Comparison of ENCODE assay signal across 9 mouse cellular contexts in genomic region chr7:12479525-12479924, GRCm38 (mm10). TPM values are rescaled to one million over a fixed set of nuclear protein-coding genes. Genes with fewer than 3 reads are reported as not detected.
DNase-seq lines count a peak whose midpoint lies in the region; ATAC-seq and TF ChIP-seq lines count a peak whose summit lies in the region.
"Had no signal": no experiment of that assay in that cellular context is flagged by ENCODE, and none has a peak within 500 bp of the region (broad histone marks: within the 10 kb centered on the region; RNA-seq: fewer than 3 reads in every experiment).

No protein-coding gene starts in this region.

- no peak for TF ChIP-seq CTCF in E14TG2a.4 (conservative IDR thresholded peaks at IDR 0.05; ENCODE audit: low read length)
- TF ChIP-seq CTCF in liver, embryonic 14.5 days (IDR thresholded peaks at IDR 0.05; ENCODE audit: low read depth) = no peak
- no peak for TF ChIP-seq CTCF in layer of hippocampus, adult 2 months (conservative IDR thresholded peaks at IDR 0.05)

- H3K27me3 ChIP-seq in E14TG2a.4 (ENCODE audit: insufficient read depth, low read length) = no peaks in the 10 kb centered on the region
- no peaks in the 10 kb centered on the region for H3K27me3 ChIP-seq in forebrain, embryonic 15.5 days
- no peaks in the 10 kb centered on the region for H3K27me3 ChIP-seq in liver, embryonic 14.5 days (ENCODE audit: control insufficient read depth, insufficient read depth, low read length)

- no peak overlapping the region for H3K27ac ChIP-seq in forebrain, embryonic 15.5 days (replicated peaks)
- H3K27ac ChIP-seq in liver, embryonic 14.5 days = no peak overlapping the region
- no peak overlapping the region for H3K27ac ChIP-seq in layer of hippocampus, adult 2 months

- H3K4me2 ChIP-seq in forebrain, embryonic 15.5 days (replicated peaks) = peak overlapping the region; percentile 55
- peak overlapping the region; percentile 74 for H3K4me2 ChIP-seq in liver, embryonic 14.5 days (ENCODE audit: low read depth)

- H3K4me3 ChIP-seq in E14TG2a.4 (replicated peaks; ENCODE audit: low read length) = peak overlapping the region; percentile 95
- H3K4me3 ChIP-seq in forebrain, embryonic 15.5 days = peak overlapping the region; percentile 80
- H3K4me3 ChIP-seq in liver, embryonic 14.5 days (ENCODE audit: insufficient read depth in 1 of 2, low read depth in 2 of 2, low read length in 2 of 2) = peak overlapping the region; percentile 74 to 85; a peak in 3 of 4 replicates
- no peak overlapping the region; the same call in 1 of the 2 replicates for H3K4me3 ChIP-seq in layer of hippocampus, adult 2 months

- ATAC-seq in forebrain, embryonic 15.5 days (replicated peaks) = no peak
- no peak for ATAC-seq in liver, embryonic 14.5 days (ENCODE audit: insufficient read depth)

- peak; percentile 4 for DNase-seq in 3T3-L1 (ENCODE audit: low read depth, low spot score)
- no peak for DNase-seq in liver, embryonic 14.5 days (ENCODE audit: low read depth in 3 of 3, low spot score in 3 of 3)
- DNase-seq in layer of hippocampus, adult 2 months (ENCODE audit: low spot score in 2 of 2) = no peak
- no peak for DNase-seq in ovary, postnatal 14 days (ENCODE audit: low spot score)
- DNase-seq in cerebellum, postnatal 4 days (ENCODE audit: low spot score in 2 of 2) = no peak
- DNase-seq: lung, postnatal 14 days had no signal

- 60% methylated on average over 4 of the region's 4 CpGs for WGBS in forebrain, embryonic 15.5 days
- WGBS in liver, embryonic 14.5 days (ENCODE audit: insufficient replicate concordance) = 61% methylated on average over 4 of the region's 4 CpGs

- no peaks in the 10 kb centered on the region for H3K9me3 ChIP-seq in E14TG2a.4 (ENCODE audit: low read length)
- peaks cover 15% of the 10 kb centered on the region; the same call in 1 of the 2 replicates for H3K9me3 ChIP-seq in forebrain, embryonic 15.5 days
- no peaks in the 10 kb centered on the region for H3K9me3 ChIP-seq in liver, embryonic 14.5 days (ENCODE audit: control insufficient read depth, low read length)

- peak overlapping the region; percentile 91; the same call in 1 of the 2 replicates for H3K9ac ChIP-seq in forebrain, embryonic 15.5 days (replicated peaks)
- no peak overlapping the region for H3K9ac ChIP-seq in liver, embryonic 14.5 days (replicated peaks)

- H3K36me3 ChIP-seq in E14TG2a.4 (ENCODE audit: insufficient read depth, low read length) = peaks cover 42% of the 10 kb centered on the region
- peaks cover 44% of the 10 kb centered on the region for H3K36me3 ChIP-seq in forebrain, embryonic 15.5 days
- H3K36me3 ChIP-seq in liver, embryonic 14.5 days (replicated peaks; ENCODE audit: control insufficient read depth, insufficient read depth, low read depth) = peaks cover 17% of the 10 kb centered on the region

- H3K4me1 ChIP-seq in E14TG2a.4 (replicated peaks; ENCODE audit: low read depth, low read length) = peaks cover 11% of the 10 kb centered on the region
- H3K4me1 ChIP-seq in forebrain, embryonic 15.5 days = peaks cover 7% of the 10 kb centered on the region
- peaks cover 0 to 2% of the 10 kb centered on the region in 2 experiments; a peak in 2 of 4 replicates for H3K4me1 ChIP-seq in liver, embryonic 14.5 days (replicated peaks; ENCODE audit: control insufficient read depth in 2 of 2, insufficient read depth in 2 of 2, low read length in 1 of 2)

- no peak for TF ChIP-seq EP300 in liver, embryonic 14.5 days (IDR thresholded peaks at IDR 0.05; ENCODE audit: low read depth)

RNA-seq across cellular contexts. Expression of gene Zfp606, which starts 1.4 kb away (rescaled TPM):
- 49.2 and 52.5 TPM in 2 replicates for polyA plus RNA-seq in forebrain, embryonic 15.5 days (2015; fragmentation: Nextera tagmentation; extraction: Ambion mirVana)
- 0.89 and 1.3 TPM in 2 replicates for polyA plus RNA-seq in liver, embryonic 14.5 days (2012; rRNA removed)
- polyA plus RNA-seq in liver, embryonic 14.5 days (2014; fragmentation: Nextera tagmentation; extraction: Ambion mirVana) = 3.3 and 3.6 TPM in 2 replicates
- 10 to 100 TPM; 11.7 to 14.6 TPM for total RNA-seq in layer of hippocampus, adult 2 months (2021)

RNA-seq across cellular contexts. Expression of gene 2900092C05Rik, which starts 32.8 kb away (rescaled TPM):
- not detected in 2 replicates for polyA plus RNA-seq in forebrain, embryonic 15.5 days (2015; fragmentation: Nextera tagmentation; extraction: Ambion mirVana)
- polyA plus RNA-seq in liver, embryonic 14.5 days (2012; rRNA removed) = not detected in 2 replicates
- not detected in 2 replicates for polyA plus RNA-seq in liver, embryonic 14.5 days (2014; fragmentation: Nextera tagmentation; extraction: Ambion mirVana)
- not detected for total RNA-seq in layer of hippocampus, adult 2 months (2021)
- polyA plus RNA-seq: spleen, adult 2 months had no signal

RNA-seq across cellular contexts. Expression of gene Zfp551, which starts 57.0 kb away (rescaled TPM):
- 9.5 and 10.1 TPM in 2 replicates for polyA plus RNA-seq in forebrain, embryonic 15.5 days (2015; fragmentation: Nextera tagmentation; extraction: Ambion mirVana)
- 0.28 and 0.35 TPM in 2 replicates for polyA plus RNA-seq in liver, embryonic 14.5 days (2012; rRNA removed)
- 0.55 and 1.1 TPM in 2 replicates for polyA plus RNA-seq in liver, embryonic 14.5 days (2014; fragmentation: Nextera tagmentation; extraction: Ambion mirVana)
- total RNA-seq in layer of hippocampus, adult 2 months (2021) = 10 to 100 TPM in 1 of 2 experiments, 1 to 10 TPM in 1; 8.5 to 10.1 TPM

Comparison
In these comparisons a context has a peak if more than half of its experiments do, and no peak if none do; other contexts are left out.
1. RNA of gene Zfp606, which starts 1.4 kb away (polyA plus RNA-seq): 49.2 to 52.5 TPM in forebrain, embryonic 15.5 days; 0.89 to 3.6 TPM in liver, embryonic 14.5 days; every median in the first group is over 10 times any median in the second.